Mouse (Mus musculus): Measurements from ENCODE around the gene Mcrip2. TPM values are rescaled to one million over a fixed set of nuclear protein-coding genes. Genes with fewer than 3 reads are reported as not detected.
"Not testable (repeated sequence)": the region's sequence is repeated elsewhere in the genome, so short reads cannot be mapped to it uniquely, and the experiment has no call there.

Gene Mcrip2
- polyA plus RNA-seq, 1 experiment from 2014 or later: 13.9 TPM

GRCm38 (mm10) chr17:25873405-25874147 lies 5.0 kb upstream of the Mcrip2 start:
- Histone ChIP-seq H3K27me3 (ENCODE audit: control insufficient read depth, insufficient read depth, low read length) (no peaks in the 10 kb centered on the region), H3K4me2 (ENCODE audit: low read length) (peak overlapping the region; percentile 97), H3K4me3 (replicated peaks; ENCODE audit: low read depth, low read length) (peak overlapping the region; percentile 75), H3K4me1 (ENCODE audit: control insufficient read depth, insufficient read depth, low read length) (peaks cover 22% of the 10 kb centered on the region), H3K36me3 (ENCODE audit: control insufficient read depth, insufficient read depth, low read length) (peaks cover 10% of the 10 kb centered on the region), H3K9me3 (ENCODE audit: control insufficient read depth, low read length) (no peaks in the 10 kb centered on the region), H3K9ac (replicated peaks; ENCODE audit: low read length) (peak overlapping the region; percentile 48; the same call in 1 of the 2 replicates), H3K27ac (replicated peaks; ENCODE audit: low read depth, low read length) (peak overlapping the region; percentile 94)
- ATAC-seq (ENCODE audit: low FRiP score, low TSS enrichment) (no peak), DNase-seq (no peak)
- 81% methylated on average over 11 of the region's 11 CpGs for WGBS

DNA sequence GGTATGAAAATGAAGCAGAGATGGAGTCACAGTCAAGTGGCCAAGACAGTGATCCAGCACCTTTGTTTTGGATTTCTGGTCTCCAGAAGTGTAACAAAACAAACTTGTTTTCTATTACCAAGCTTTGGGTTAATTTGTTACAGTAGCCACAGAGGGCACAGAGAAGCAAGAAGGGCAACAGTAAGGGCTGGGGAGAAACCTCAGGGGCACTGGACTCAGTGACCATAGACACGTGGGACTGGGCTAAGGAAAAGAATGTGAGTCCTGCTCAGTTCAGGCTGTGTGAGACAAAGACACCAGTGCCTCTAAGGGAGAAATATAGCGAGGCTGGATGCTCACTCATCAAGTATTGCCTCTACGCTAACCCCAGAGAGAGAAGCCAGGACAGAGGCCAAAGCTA lies 4.1 kb upstream of the Mcrip2 start:
- Histone ChIP-seq H3K36me3 (ENCODE audit: control insufficient read depth, insufficient read depth, low read length) (peaks cover under 1% of the 10 kb centered on the region), H3K27ac (replicated peaks; ENCODE audit: low read depth, low read length) (no peak overlapping the region), H3K4me2 (ENCODE audit: low read length) (no peak overlapping the region), H3K4me1 (ENCODE audit: control insufficient read depth, insufficient read depth, low read length) (peaks cover 26% of the 10 kb centered on the region), H3K9me3 (ENCODE audit: control insufficient read depth, low read length) (no peaks in the 10 kb centered on the region), H3K27me3 (ENCODE audit: control insufficient read depth, insufficient read depth, low read length) (no peaks in the 10 kb centered on the region), H3K4me3 (replicated peaks; ENCODE audit: low read depth, low read length) (no peak overlapping the region), H3K9ac (replicated peaks; ENCODE audit: low read length) (no peak overlapping the region)
- no peak for ATAC-seq (ENCODE audit: low FRiP score, low TSS enrichment)
- DNase-seq: no peak
- WGBS: 83% methylated on average over 3 of the region's 3 CpGs

GRCm38 (mm10) chr17:25871566-25871965 lies 3.0 kb upstream of the Mcrip2 start:
- not testable (repeated sequence) for H3K27me3 ChIP-seq (ENCODE audit: control insufficient read depth, insufficient read depth, low read length); ATAC-seq (ENCODE audit: low FRiP score, low TSS enrichment); H3K36me3 ChIP-seq (ENCODE audit: control insufficient read depth, insufficient read depth, low read length); H3K9me3 ChIP-seq (ENCODE audit: control insufficient read depth, low read length); H3K4me3 ChIP-seq (replicated peaks; ENCODE audit: low read depth, low read length); H3K9ac ChIP-seq (replicated peaks; ENCODE audit: low read length); DNase-seq; H3K4me2 ChIP-seq (ENCODE audit: low read length); H3K27ac ChIP-seq (replicated peaks; ENCODE audit: low read depth, low read length)
- H3K4me1 ChIP-seq (ENCODE audit: control insufficient read depth, insufficient read depth, low read length): peaks cover 21% of the 10 kb centered on the region

DNA sequence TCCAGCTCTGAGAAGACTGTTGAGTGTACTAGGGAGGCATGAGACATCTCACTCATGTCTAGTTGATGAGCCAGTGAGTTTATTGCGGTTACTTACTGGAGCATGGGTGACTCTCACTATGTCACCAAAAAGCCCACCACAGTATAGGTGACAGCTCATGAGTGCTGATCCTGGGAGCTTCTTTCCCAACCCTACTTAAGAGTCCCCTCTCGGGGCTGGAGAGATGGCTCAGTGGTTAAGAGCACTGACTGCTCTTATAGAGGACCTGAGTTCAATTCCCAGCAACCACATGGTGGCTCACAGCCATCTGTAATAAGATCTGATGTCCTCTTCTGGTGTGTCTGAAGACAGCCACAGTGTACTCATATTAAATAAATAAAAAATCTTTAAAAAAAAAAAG lies 1.4 kb upstream of the Mcrip2 start:
- no peak overlapping the region for H3K9ac ChIP-seq (replicated peaks; ENCODE audit: low read length)
- H3K27ac ChIP-seq (replicated peaks; ENCODE audit: low read depth, low read length): no peak overlapping the region
- H3K4me2 ChIP-seq (ENCODE audit: low read length): no peak overlapping the region
- no peaks in the 10 kb centered on the region for H3K9me3 ChIP-seq (ENCODE audit: control insufficient read depth, low read length)
- no peak overlapping the region for H3K4me3 ChIP-seq (replicated peaks; ENCODE audit: low read depth, low read length)
- 85% methylated on average over 2 of the region's 2 CpGs for WGBS
- no peaks in the 10 kb centered on the region for H3K36me3 ChIP-seq (ENCODE audit: control insufficient read depth, insufficient read depth, low read length)
- H3K27me3 ChIP-seq (ENCODE audit: control insufficient read depth, insufficient read depth, low read length): no peaks in the 10 kb centered on the region
- peaks cover 13% of the 10 kb centered on the region for H3K4me1 ChIP-seq (ENCODE audit: control insufficient read depth, insufficient read depth, low read length)
- DNase-seq (no peak), ATAC-seq (ENCODE audit: low FRiP score, low TSS enrichment) (no peak)

DNA sequence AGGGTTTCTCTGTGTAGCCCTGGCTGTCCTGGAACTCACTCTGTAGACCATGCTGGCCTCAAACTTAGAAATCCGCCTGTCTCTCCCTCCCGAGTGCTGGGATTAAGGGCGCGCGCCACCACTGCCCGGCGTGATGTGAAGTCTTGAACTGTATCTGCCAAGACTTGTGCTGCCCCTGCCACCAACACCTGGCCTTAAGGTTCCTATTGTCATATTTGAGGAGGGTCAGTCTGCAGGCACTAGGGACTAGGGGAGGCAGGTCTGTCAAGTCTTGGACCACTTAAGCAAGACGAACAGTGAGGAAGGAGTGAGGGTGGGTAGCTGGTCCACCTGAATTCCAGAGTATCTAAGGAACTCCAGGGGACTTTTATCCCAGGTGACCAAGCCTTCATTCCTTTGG lies 934 bp upstream of the Mcrip2 start:
- 90% methylated on average over 8 of the region's 8 CpGs for WGBS
- Histone ChIP-seq H3K4me1 (ENCODE audit: control insufficient read depth, insufficient read depth, low read length) (peaks cover 12% of the 10 kb centered on the region), H3K4me3 (replicated peaks; ENCODE audit: low read depth, low read length) (no peak overlapping the region), H3K9me3 (ENCODE audit: control insufficient read depth, low read length) (no peaks in the 10 kb centered on the region), H3K27me3 (ENCODE audit: control insufficient read depth, insufficient read depth, low read length) (no peaks in the 10 kb centered on the region), H3K36me3 (ENCODE audit: control insufficient read depth, insufficient read depth, low read length) (no peaks in the 10 kb centered on the region), H3K9ac (replicated peaks; ENCODE audit: low read length) (no peak overlapping the region), H3K27ac (replicated peaks; ENCODE audit: low read depth, low read length) (no peak overlapping the region), H3K4me2 (ENCODE audit: low read length) (no peak overlapping the region)
- ATAC-seq (ENCODE audit: low FRiP score, low TSS enrichment) (no peak), DNase-seq (no peak)

DNA sequence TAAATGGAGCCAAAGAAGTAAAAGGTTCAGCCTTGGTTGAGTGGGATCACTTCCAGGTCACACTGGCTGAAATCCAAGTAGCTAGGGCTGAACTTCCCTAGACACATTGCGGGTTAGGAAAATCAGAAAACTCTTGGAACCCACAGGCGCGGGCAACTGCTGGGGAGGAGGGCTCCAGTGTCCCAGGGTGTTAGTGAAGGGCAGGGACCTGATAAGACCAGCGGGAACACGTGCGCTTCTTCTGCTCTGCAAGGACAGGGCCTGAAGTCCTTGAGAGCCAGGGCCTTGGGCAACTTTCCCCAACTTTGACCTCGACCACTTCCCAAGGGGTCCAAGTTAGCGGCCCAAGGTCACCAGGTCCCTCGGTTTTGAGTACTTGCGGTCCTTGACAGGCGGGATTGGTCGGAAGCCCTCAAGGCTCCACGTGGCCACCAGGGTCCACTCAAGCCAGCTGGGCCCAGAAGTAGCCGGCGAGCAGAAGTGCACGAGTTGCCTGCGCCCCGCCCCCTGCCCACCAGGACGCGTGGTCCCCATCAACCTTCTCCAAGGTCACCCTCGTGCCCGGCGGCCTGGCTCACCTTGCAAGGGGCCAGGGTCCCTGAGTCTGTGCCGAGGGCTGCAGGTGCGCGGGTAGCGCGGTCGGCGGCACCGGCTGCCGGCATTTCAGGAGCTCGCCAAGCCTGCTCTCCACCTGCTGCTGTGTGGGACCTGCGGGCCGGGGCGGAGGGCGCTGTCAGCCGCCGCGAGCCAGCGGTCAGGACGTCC lies 546 bp downstream of the Mcrip2 start:
- H3K36me3 ChIP-seq (ENCODE audit: control insufficient read depth, insufficient read depth, low read length): no peaks in the 10 kb centered on the region
- peak; percentile 26 for DNase-seq

DNA sequence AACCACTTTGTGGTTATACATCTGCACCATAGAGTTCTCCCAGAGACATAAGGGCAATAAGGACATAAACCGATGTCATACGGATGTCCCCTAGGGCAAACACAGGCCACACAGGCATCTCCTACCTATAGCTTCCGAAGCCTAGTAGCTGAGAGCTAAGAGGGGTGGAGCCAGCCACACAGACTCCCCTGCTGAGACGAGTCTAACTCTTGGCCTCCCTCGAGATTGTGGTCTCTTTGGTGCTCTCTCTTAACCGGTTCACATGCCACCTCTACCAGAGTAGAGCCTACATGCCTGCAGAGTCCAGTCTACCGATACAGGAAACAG lies 1.1 kb downstream of the Mcrip2 start:
- Histone ChIP-seq H3K9ac (replicated peaks; ENCODE audit: low read length) (no peak overlapping the region), H3K27me3 (ENCODE audit: control insufficient read depth, insufficient read depth, low read length) (no peaks in the 10 kb centered on the region), H3K4me2 (ENCODE audit: low read length) (peak overlapping the region; percentile 98), H3K4me1 (ENCODE audit: control insufficient read depth, insufficient read depth, low read length) (peaks cover 5% of the 10 kb centered on the region; the same call in 1 of the 2 replicates), H3K9me3 (ENCODE audit: control insufficient read depth, low read length) (no peaks in the 10 kb centered on the region), H3K36me3 (ENCODE audit: control insufficient read depth, insufficient read depth, low read length) (no peaks in the 10 kb centered on the region), H3K27ac (replicated peaks; ENCODE audit: low read depth, low read length) (no peak overlapping the region), H3K4me3 (replicated peaks; ENCODE audit: low read depth, low read length) (peak overlapping the region; percentile 79)
- 17% methylated on average over 7 of the region's 7 CpGs for WGBS
- ATAC-seq (ENCODE audit: low FRiP score, low TSS enrichment) (no peak), DNase-seq (no peak)

More for the DNA sequence above, 546 bp downstream of the Mcrip2 start:
- Histone ChIP-seq H3K4me2 (ENCODE audit: low read length) (peak overlapping the region; percentile 98), H3K9me3 (ENCODE audit: control insufficient read depth, low read length) (no peaks in the 10 kb centered on the region), H3K9ac (replicated peaks; ENCODE audit: low read length) (peak overlapping the region; percentile 70), H3K4me1 (ENCODE audit: control insufficient read depth, insufficient read depth, low read length) (peaks cover 5% of the 10 kb centered on the region; the same call in 1 of the 2 replicates), H3K27ac (replicated peaks; ENCODE audit: low read depth, low read length) (peak overlapping the region; percentile 52), H3K4me3 (replicated peaks; ENCODE audit: low read depth, low read length) (peak overlapping the region; percentile 79), H3K27me3 (ENCODE audit: control insufficient read depth, insufficient read depth, low read length) (no peaks in the 10 kb centered on the region)
- WGBS: 1% methylated on average over 42 of the region's 42 CpGs
- ATAC-seq (ENCODE audit: low FRiP score, low TSS enrichment): peak; percentile 58

GRCm38 (mm10) chr17:25866172-25866571 lies 2.4 kb downstream of the Mcrip2 start:
- 92% methylated on average over 3 of the region's 3 CpGs for WGBS
- H3K4me2 ChIP-seq (ENCODE audit: low read length): no peak overlapping the region
- ATAC-seq (ENCODE audit: low FRiP score, low TSS enrichment) (no peak), DNase-seq (no peak)
- no peak overlapping the region for H3K9ac ChIP-seq (replicated peaks; ENCODE audit: low read length)
- H3K4me1 ChIP-seq (ENCODE audit: control insufficient read depth, insufficient read depth, low read length): peaks cover 10% of the 10 kb centered on the region
- no peaks in the 10 kb centered on the region for H3K9me3 ChIP-seq (ENCODE audit: control insufficient read depth, low read length)
- H3K4me3 ChIP-seq (replicated peaks; ENCODE audit: low read depth, low read length): no peak overlapping the region
- no peak overlapping the region for H3K27ac ChIP-seq (replicated peaks; ENCODE audit: low read depth, low read length)
- no peaks in the 10 kb centered on the region for H3K27me3 ChIP-seq (ENCODE audit: control insufficient read depth, insufficient read depth, low read length)
- no peaks in the 10 kb centered on the region for H3K36me3 ChIP-seq (ENCODE audit: control insufficient read depth, insufficient read depth, low read length)

- Histone ChIP-seq H3K4me2 (ENCODE audit: low read length) (no peak overlapping the region), H3K36me3 (ENCODE audit: control insufficient read depth, insufficient read depth, low read length) (no peaks in the 10 kb centered on the region), H3K9ac (replicated peaks; ENCODE audit: low read length) (no peak overlapping the region), H3K4me1 (ENCODE audit: control insufficient read depth, insufficient read depth, low read length) (peaks cover 18% of the 10 kb centered on the region), H3K9me3 (ENCODE audit: control insufficient read depth, low read length) (no peaks in the 10 kb centered on the region), H3K4me3 (replicated peaks; ENCODE audit: low read depth, low read length) (no peak overlapping the region), H3K27me3 (ENCODE audit: control insufficient read depth, insufficient read depth, low read length) (no peaks in the 10 kb centered on the region), H3K27ac (replicated peaks; ENCODE audit: low read depth, low read length) (no peak overlapping the region)
- WGBS: 94% methylated on average over 11 of the region's 11 CpGs
- DNase-seq: no peak
- ATAC-seq (ENCODE audit: low FRiP score, low TSS enrichment): no peak
Measured at GRCm38 (mm10) chr17:25865288-25865687, 3.3 kb downstream of the Mcrip2 start.

Data from midbrain, embryonic 14.5 days (tissue).